Mouse (Mus musculus) testis, adult 2 months (tissue): Measurements from ENCODE around the gene Pak4.

Experiments
- CTCF ChIP-seq: fragments of 200-500 bp; IDR thresholded peaks from 2 replicates; pipeline ENCODE4 v1.5.1; 2012; ENCODE audit warnings: low read depth, mild to moderate bottlenecking, inconsistent platforms, low read length, moderate library complexity; ENCODE audit not compliant: control insufficient read depth, insufficient read depth, insufficient replicate concordance
- POLR2A ChIP-seq: fragments of 200-500 bp; IDR thresholded peaks from 2 replicates; pipeline ENCODE4 v1.6.1; 2012; ENCODE audit warnings: low read depth, mild to moderate bottlenecking, inconsistent platforms, low read length, moderate library complexity; ENCODE audit not compliant: control insufficient read depth

- TF ChIP-seq CTCF (no peak), POLR2A (no peak)
Measured at GRCm38 (mm10) chr7:28631073-28631472, 33.1 kb upstream of the Pak4 start, which contains the start of gene Acp7.
